Mouse (Mus musculus): ENCODE data around the gene Ybx2.
"Not testable (repeated sequence)": the region's sequence is repeated elsewhere in the genome, so short reads cannot be mapped to it uniquely, and the experiment has no call there.

The Ybx2 gene

GRCm38 (mm10) chr11:69914372-69914764, 21.2 kb upstream of the Ybx2 start:
- DNase-seq (ENCODE audit: inconsistent age in 2 of 2, low spot score in 1 of 2), result no peak

- DNase-seq (ENCODE audit: inconsistent age in 2 of 2, low spot score in 1 of 2), result peak in 1 of 2 experiments; percentile 45
These were observed 20.6 kb upstream of the Ybx2 start for GRCm38 (mm10) chr11:69914917-69915430.

- peak in 1 of 2 experiments; percentile 45 for DNase-seq (ENCODE audit: inconsistent age in 2 of 2, low spot score in 1 of 2)
These were observed 19.6 kb upstream of the Ybx2 start for GRCm38 (mm10) chr11:69915667-69916627.

GRCm38 (mm10) chr11:69916652-69917378, 18.8 kb upstream of the Ybx2 start:
- peak in 1 of 2 experiments; percentile 39 for DNase-seq (ENCODE audit: inconsistent age in 2 of 2, low spot score in 1 of 2)

- peak in 1 of 2 experiments; percentile 32 for DNase-seq (ENCODE audit: inconsistent age in 2 of 2, low spot score in 1 of 2)
These were observed 18.1 kb upstream of the Ybx2 start for GRCm38 (mm10) chr11:69917379-69917948.

GRCm38 (mm10) chr11:69918118-69918517, 17.5 kb upstream of the Ybx2 start:
- DNase-seq (ENCODE audit: inconsistent age in 2 of 2, low spot score in 1 of 2), result peak in 1 of 2 experiments; percentile 36

- peak in 1 of 2 experiments; percentile 61 for DNase-seq (ENCODE audit: inconsistent age in 2 of 2, low spot score in 1 of 2)
These were observed 16.5 kb upstream of the Ybx2 start for GRCm38 (mm10) chr11:69919053-69919452.

- DNase-seq (ENCODE audit: inconsistent age in 2 of 2, low spot score in 1 of 2), result peak; percentile 86 to 94
These were observed 15.8 kb upstream of the Ybx2 start for GRCm38 (mm10) chr11:69919661-69920265.

GRCm38 (mm10) chr11:69920266-69921031, 15.1 kb upstream of the Ybx2 start:
- DNase-seq (ENCODE audit: inconsistent age in 2 of 2, low spot score in 1 of 2), result peak in 1 of 2 experiments; percentile 66

- DNase-seq (ENCODE audit: inconsistent age in 2 of 2, low spot score in 1 of 2), result peak; percentile 100
These were observed 14.2 kb upstream of the Ybx2 start, which contains the start of gene Eif5a for GRCm38 (mm10) chr11:69921114-69922011. Gene Eif5a, minus strand, starts transcription at chr11:69921958.

GRCm38 (mm10) chr11:69922012-69922756, 13.4 kb upstream of the Ybx2 start:
- peak in 1 of 2 experiments; percentile 81 for DNase-seq (ENCODE audit: inconsistent age in 2 of 2, low spot score in 1 of 2)

- DNase-seq (ENCODE audit: inconsistent age in 2 of 2, low spot score in 1 of 2), result peak in 1 of 2 experiments; percentile 70
These were observed 12.8 kb upstream of the Ybx2 start for GRCm38 (mm10) chr11:69922796-69923195.

- DNase-seq (ENCODE audit: inconsistent age in 2 of 2, low spot score in 1 of 2), result no peak
These were observed 8.1 kb upstream of the Ybx2 start for GRCm38 (mm10) chr11:69927501-69927900.

- no peak for DNase-seq (ENCODE audit: inconsistent age in 2 of 2, low spot score in 1 of 2)
These were observed 5.9 kb upstream of the Ybx2 start for GRCm38 (mm10) chr11:69929712-69930111.

GRCm38 (mm10) chr11:69930176-69930575, 5.4 kb upstream of the Ybx2 start:
- DNase-seq (ENCODE audit: inconsistent age in 2 of 2, low spot score in 1 of 2), result not testable (repeated sequence)

- DNase-seq (ENCODE audit: inconsistent age in 2 of 2, low spot score in 1 of 2), result peak in 1 of 2 experiments; percentile 22
These were observed 4.5 kb upstream of the Ybx2 start for GRCm38 (mm10) chr11:69930967-69931537.

GRCm38 (mm10) chr11:69931769-69932168, 3.8 kb upstream of the Ybx2 start:
- no peak for DNase-seq (ENCODE audit: inconsistent age in 2 of 2, low spot score in 1 of 2)

- no peak for DNase-seq (ENCODE audit: inconsistent age in 2 of 2, low spot score in 1 of 2)
These were observed 3.3 kb upstream of the Ybx2 start for GRCm38 (mm10) chr11:69932254-69932653.
